Mouse (Mus musculus) stomach, postnatal 0 days (tissue): ENCODE measurements around the gene Slc44a2. TPM values are rescaled to one million over a fixed set of nuclear protein-coding genes. Genes with fewer than 3 reads are reported as not detected.

Experiments
- ATAC-seq: fragments of 200-750 bp; cut with Nextera tagmentation; 2 replicates; pipeline ENCODE4 v1.8.0; 2017; ENCODE audit not compliant: low FRiP score, low TSS enrichment
- DNase-seq: peaks from one replicate; pipeline ENCODE4 v3.0.0-alpha.2; 2016; ENCODE audit warnings: low spot score
- H3K27ac ChIP-seq: fragments of 300-500 bp; sonication (generic); replicated peaks from 2 replicates; pipeline ENCODE4 v1.5.1; 2014; ENCODE audit warnings: mild to moderate bottlenecking, control low read depth
- H3K27me3 ChIP-seq: fragments of 300-500 bp; sonication (generic); 2 replicates; pipeline ENCODE4 v1.6.1; 2014; ENCODE audit warnings: low read length; ENCODE audit not compliant: control insufficient read depth, insufficient read depth
- H3K36me3 ChIP-seq: fragments of 300-500 bp; sonication (generic); 2 replicates; pipeline ENCODE4 v1.6.1; 2014; ENCODE audit warnings: low read length, mixed read lengths; ENCODE audit not compliant: control insufficient read depth, insufficient read depth
- H3K4me1 ChIP-seq: fragments of 300-500 bp; sonication (generic); replicated peaks from 2 replicates; pipeline ENCODE4 v1.6.1; 2014; ENCODE audit warnings: antibody characterized with exemption; ENCODE audit not compliant: control insufficient read depth, insufficient read depth
- H3K4me2 ChIP-seq: fragments of 300-500 bp; sonication (generic); replicated peaks from 2 replicates; pipeline ENCODE4 v1.6.1; 2014; ENCODE audit warnings: low read depth, mild to moderate bottlenecking, control low read depth, moderate library complexity
- H3K4me3 ChIP-seq: fragments of 300-500 bp; sonication (generic); 2 replicates; pipeline ENCODE4 v1.5.1; 2014; ENCODE audit warnings: low read depth, low read length, control low read depth
- H3K9ac ChIP-seq: fragments of 300-500 bp; sonication (generic); 2 replicates; pipeline ENCODE4 v1.6.1; 2014; ENCODE audit warnings: mild to moderate bottlenecking, low read length, control low read depth, mixed read lengths
- H3K9me3 ChIP-seq: fragments of 300-500 bp; sonication (generic); 2 replicates; pipeline ENCODE4 v1.6.1; 2016; ENCODE audit warnings: low read length; ENCODE audit not compliant: control insufficient read depth
- CTCF ChIP-seq: IDR thresholded peaks from 2 replicates; pipeline ENCODE4 v1.5.1; 2016; ENCODE audit warnings: antibody characterized with exemption, low read depth, mild to moderate bottlenecking, moderate library complexity
- EP300 ChIP-seq: optimal IDR thresholded peaks from 2 replicates; pipeline ENCODE3; 2016; ENCODE audit warnings: antibody characterized with exemption
- WGBS: fragments of 180-500 bp; shearing (Covaris S2); extraction: QIAGEN DNeasy Blood & Tissue Kit; methylation state at CpG from one replicate; pipeline ENCODE4 v1.1.7; 2014; 5-methylcytosine and 5-hydroxymethylcytosine counted together
- polyA plus RNA-seq: library from polyadenylated mRNA; unstranded; fragments of >200 nt; fragmentation: Nextera tagmentation; extraction: Ambion mirVana; gene quantifications from 2 replicates; pipeline ENCODE4 v1.2.1, GENCODE M21; 2015

Slc44a2 gene
- polyA plus RNA-seq, 1 experiment from 2014 or later: 55.2 TPM

DNA sequence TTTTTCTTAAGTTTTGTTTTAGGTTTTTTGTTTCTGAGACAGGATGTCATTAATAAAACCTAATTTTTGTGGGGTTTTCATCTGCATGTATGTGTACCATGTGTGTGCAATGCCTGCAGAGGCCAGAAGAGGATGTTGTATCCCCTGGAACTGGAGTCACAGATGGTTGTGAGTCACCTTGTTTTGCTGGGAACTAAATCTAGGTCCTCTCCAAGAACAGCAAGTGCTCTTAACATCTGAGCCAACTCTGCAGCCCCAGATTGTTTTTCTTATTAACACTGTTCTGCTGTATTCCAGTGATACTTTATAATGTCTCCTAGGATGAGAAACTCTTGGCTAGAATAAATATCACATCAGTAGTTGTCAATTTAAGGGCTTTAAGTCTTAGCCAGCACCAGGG is 60.4 kb downstream of the Slc44a2 start:
- H3K27me3 ChIP-seq: no peaks in the 10 kb centered on the region
- no peaks in the 10 kb centered on the region for H3K4me1 ChIP-seq
- H3K27ac ChIP-seq: no peak overlapping the region
- H3K4me2 ChIP-seq: no peak overlapping the region
- H3K9ac ChIP-seq: no peak overlapping the region
- no peaks in the 10 kb centered on the region for H3K9me3 ChIP-seq
- no peaks in the 10 kb centered on the region for H3K36me3 ChIP-seq
- TF ChIP-seq CTCF: 0 out of 2 replicates have a peak, but pooled peaks have one; percentile 15
- TF ChIP-seq EP300: no peak
- no peak overlapping the region for H3K4me3 ChIP-seq
- ATAC-seq (no peak), DNase-seq (no peak)

DNA sequence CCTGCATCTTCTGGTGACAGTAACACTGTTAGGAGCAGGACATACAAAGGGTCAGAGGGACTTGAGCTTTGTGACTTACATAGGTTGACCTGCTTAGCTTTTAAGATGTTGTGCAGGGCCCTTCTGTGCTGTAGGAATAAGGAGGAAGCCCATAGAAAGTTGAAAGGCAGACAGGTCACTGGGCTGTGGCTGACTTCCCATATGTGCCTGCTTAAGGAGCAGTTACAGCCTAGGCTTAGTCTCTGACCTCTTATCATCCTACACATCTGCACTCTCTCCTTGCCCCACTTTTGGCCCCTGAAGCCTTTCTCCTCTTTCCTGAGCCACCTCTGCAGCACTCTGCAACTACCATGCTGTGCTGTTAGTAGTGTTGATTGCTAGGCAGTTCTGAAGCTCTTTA is 63.5 kb downstream of the Slc44a2 start:
- H3K9me3 ChIP-seq: no peaks in the 10 kb centered on the region
- no peaks in the 10 kb centered on the region for H3K4me1 ChIP-seq
- no peak for ATAC-seq
- H3K27me3 ChIP-seq: no peaks in the 10 kb centered on the region
- no peak overlapping the region for H3K4me3 ChIP-seq
- no peak for TF ChIP-seq CTCF
- TF ChIP-seq EP300: no peak
- no peaks in the 10 kb centered on the region for H3K36me3 ChIP-seq
- no peak overlapping the region for H3K27ac ChIP-seq
- H3K9ac ChIP-seq: no peak overlapping the region
- H3K4me2 ChIP-seq: no peak overlapping the region
- no peak for DNase-seq

DNA sequence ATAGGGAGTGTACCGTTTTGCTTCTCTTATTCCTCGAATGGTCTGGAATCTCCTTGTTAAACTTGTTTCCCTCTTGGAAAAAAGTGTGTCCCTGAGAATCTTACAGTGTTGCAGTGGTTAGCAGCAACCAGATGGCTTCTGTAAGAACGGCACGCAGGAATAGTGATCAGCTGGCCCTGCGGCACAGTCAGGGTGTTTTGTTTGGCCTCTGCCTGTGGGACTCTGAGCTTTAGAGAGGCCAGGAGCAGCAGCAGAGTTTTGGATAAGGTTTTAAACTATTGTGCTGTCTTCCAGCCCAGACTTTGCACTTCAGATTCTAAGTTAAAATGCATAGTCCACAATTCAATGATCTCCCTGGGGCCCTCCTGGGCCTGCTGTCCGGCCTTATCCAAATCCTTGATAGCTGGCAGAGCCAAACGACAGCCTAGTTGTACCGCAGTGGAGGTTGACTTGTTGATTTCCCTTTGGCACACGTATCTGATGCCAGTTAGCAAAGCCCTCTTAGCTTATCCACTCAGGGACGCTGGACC is 72.2 kb downstream of the Slc44a2 start:
- ATAC-seq: no peak
- WGBS: 90% methylated on average over 10 of the region's 10 CpGs
- Histone ChIP-seq H3K4me3 (no peak overlapping the region), H3K9ac (no peak overlapping the region), H3K27me3 (no peaks in the 10 kb centered on the region), H3K4me2 (no peak overlapping the region), H3K9me3 (no peaks in the 10 kb centered on the region), H3K4me1 (no peaks in the 10 kb centered on the region), H3K27ac (no peak overlapping the region), H3K36me3 (peaks cover 44% of the 10 kb centered on the region)
- DNase-seq: no peak
- TF ChIP-seq EP300: no peak
- no peak for TF ChIP-seq CTCF

DNA sequence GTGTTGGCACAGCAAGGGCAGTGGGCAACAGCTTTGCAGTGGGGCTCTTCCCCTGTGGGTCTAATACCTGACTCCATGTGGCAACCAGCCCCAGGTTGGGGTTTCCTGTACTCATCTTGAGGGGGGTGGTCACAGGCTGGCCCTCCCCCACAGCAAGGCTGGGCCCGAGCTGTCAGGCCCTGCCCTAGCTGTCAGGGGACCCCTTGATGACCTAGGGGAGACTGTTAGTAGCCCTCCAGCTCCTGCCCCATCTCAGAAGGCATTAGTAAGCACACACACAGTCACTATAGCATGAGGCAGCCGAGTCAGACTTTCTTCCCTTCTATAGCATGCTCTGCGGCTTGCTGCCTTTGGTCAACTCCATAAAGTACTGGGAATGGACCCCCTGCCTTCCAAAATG is 75.2 kb downstream of the Slc44a2 start:
- H3K4me3 ChIP-seq: no peak overlapping the region
- no peak overlapping the region for H3K9ac ChIP-seq
- H3K4me2 ChIP-seq: no peak overlapping the region
- DNase-seq (no peak), ATAC-seq (no peak)
- no peaks in the 10 kb centered on the region for H3K9me3 ChIP-seq
- H3K27ac ChIP-seq: no peak overlapping the region
- no peaks in the 10 kb centered on the region for H3K27me3 ChIP-seq
- H3K4me1 ChIP-seq: no peaks in the 10 kb centered on the region
- peaks cover 57% of the 10 kb centered on the region for H3K36me3 ChIP-seq
- TF ChIP-seq CTCF (no peak), EP300 (no peak)
- 86% methylated on average over 3 of the region's 3 CpGs for WGBS

- Histone ChIP-seq H3K4me1 (no peaks in the 10 kb centered on the region), H3K4me3 (no peak overlapping the region), H3K4me2 (no peak overlapping the region), H3K27ac (no peak overlapping the region), H3K9ac (no peak overlapping the region), H3K9me3 (no peaks in the 10 kb centered on the region), H3K27me3 (no peaks in the 10 kb centered on the region), H3K36me3 (peaks cover 65% of the 10 kb centered on the region)
- DNase-seq: no peak
- WGBS: 94% methylated on average over 3 of the region's 3 CpGs
- no peak for ATAC-seq
- no peak for TF ChIP-seq EP300
- no peak for TF ChIP-seq CTCF
Observed at GRCm38 (mm10) chr9:21397170-21397569, 76.7 kb downstream of the Slc44a2 start.

DNA sequence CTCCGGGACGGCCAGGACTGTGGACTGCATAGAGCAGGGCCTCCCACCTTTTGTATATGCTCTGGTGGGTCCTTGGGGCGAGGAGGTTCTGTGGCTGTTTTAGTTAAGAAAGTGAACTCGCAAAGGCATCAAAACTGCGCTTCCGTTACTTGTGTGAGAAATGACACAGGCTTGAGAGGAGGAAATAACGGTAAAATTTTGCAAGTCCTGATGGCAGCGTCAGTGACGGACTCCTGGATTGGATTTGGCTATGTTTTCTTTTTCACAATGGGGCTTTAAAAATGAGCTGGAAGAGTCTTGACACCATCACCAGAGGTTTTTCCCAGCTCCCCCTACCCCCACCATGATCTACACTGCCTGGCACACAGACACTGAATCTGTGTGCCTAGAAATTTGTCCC is 80.5 kb downstream of the Slc44a2 start:
- Histone ChIP-seq H3K4me2 (no peak overlapping the region), H3K4me1 (no peaks in the 10 kb centered on the region), H3K27ac (no peak overlapping the region), H3K4me3 (no peak overlapping the region), H3K9me3 (no peaks in the 10 kb centered on the region), H3K27me3 (no peaks in the 10 kb centered on the region), H3K36me3 (peaks cover 52% of the 10 kb centered on the region), H3K9ac (no peak overlapping the region)
- no peak for TF ChIP-seq CTCF
- no peak for TF ChIP-seq EP300
- DNase-seq (no peak), ATAC-seq (no peak)
- 92% methylated on average over 9 of the region's 9 CpGs for WGBS
